Mouse (Mus musculus): ENCODE data around the gene Upk3bl.

GRCm38 (mm10) chr5:136016014-136016876 lies 38.0 kb upstream of the Upk3bl start:
- TF ChIP-seq GATA1 (IDR thresholded peaks at IDR 0.05; ENCODE audit: borderline replicate concordance, low read length) = no peak
- no peak for TF ChIP-seq FLI1 (IDR thresholded peaks at IDR 0.05; ENCODE audit: low read length)

Data from megakaryocyte, embryonic 14.5 days (primary cell).